Mouse (Mus musculus) gastrocnemius, postnatal 10 days (tissue): ENCODE measurements at regions not wholly inside any gene's neighbourhood (a gene's known extent, or its start where the extent isn't known, plus 50 kb on each side); places are given as distances from the start of the nearest gene placed in this dataset.

Experiments
- DNase-seq: peaks from one replicate; pipeline ENCODE4 v3.0.0; 2021; ENCODE audit warnings: mixed read lengths

- no peak for DNase-seq
Observed at GRCm38 (mm10) chr13:106525406-106526206, 411.2 kb downstream of the Ipo11 start.

- no peak for DNase-seq
Observed at GRCm38 (mm10) chr13:106514510-106515169, 422.1 kb downstream of the Ipo11 start.

GRCm38 (mm10) chr13:106513669-106514068 lies 423.1 kb downstream of the Ipo11 start:
- no peak for DNase-seq

GRCm38 (mm10) chr13:106510435-106510834 lies 426.3 kb downstream of the Ipo11 start:
- no peak for DNase-seq

GRCm38 (mm10) chr13:106501273-106501672 lies 435.5 kb downstream of the Ipo11 start:
- DNase-seq = no peak

- DNase-seq = no peak
Observed at GRCm38 (mm10) chr13:106471264-106471663, 465.5 kb downstream of the Ipo11 start.

- DNase-seq = no peak
Observed at GRCm38 (mm10) chr13:106454366-106454927, 482.3 kb downstream of the Ipo11 start.

DNA sequence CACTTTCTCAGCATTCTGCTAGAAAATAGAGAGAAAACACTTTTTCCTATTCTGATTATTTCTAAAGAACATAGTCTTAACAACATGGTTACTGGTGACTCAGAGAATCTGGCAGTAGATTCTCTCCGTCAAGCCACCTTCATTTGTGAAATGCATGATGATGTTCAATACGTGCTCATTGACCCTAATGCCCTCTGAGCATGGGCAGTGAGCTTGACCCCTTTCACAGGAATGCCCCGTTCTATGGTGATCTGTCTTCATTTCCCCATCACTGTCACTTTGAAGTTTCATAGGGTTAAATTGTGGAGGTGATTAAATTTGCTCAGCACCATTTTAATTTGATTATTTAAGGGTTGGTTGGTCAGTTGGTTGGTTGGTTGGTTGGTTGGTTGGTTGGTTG lies 504.6 kb downstream of the Ipo11 start:
- DNase-seq = no peak

DNA sequence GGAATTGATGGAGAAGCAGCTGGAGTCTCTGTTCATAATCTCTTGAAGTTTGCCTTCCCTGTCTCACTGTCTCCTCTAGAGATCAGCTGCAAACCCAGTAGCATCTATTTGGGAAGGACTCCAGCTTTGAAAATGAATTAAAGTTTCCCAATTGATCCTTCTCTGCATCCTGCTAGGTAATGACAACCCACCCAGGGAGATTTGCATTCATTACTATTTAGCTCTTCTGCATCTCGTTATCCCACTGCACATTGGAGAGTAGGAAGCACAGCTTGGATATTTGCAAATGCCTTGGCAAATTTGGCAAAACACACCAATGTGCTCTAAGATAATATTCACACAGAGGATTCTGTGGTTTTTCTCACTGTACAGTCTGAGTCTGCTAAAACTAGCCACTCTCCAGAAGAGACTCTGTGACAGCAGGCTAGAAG lies 530.1 kb downstream of the Ipo11 start:
- no peak for DNase-seq

- DNase-seq = no peak
Observed at GRCm38 (mm10) chr13:106392642-106393041, 544.1 kb downstream of the Ipo11 start.

- DNase-seq = no peak
Observed at GRCm38 (mm10) chr13:106388634-106389033, 548.1 kb downstream of the Ipo11 start.

DNA sequence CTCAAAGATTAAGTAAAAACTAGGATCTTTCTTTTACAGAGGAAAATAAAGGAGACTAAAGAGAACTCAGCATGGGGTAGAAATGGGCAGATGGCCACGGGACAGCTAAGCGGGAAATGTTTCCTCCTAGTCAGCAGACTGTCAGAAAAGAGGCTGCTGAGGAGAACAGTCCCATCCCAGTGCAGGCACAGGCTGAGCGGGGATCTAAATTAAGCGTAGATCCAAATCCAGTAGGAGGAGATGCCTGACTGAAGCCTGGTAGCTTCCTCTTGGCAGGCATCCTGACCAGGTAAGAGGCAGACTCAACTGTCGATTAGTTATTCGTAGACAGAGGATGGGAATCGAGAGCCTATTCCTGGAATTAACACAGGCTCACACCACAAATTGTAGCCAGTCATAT lies 569.2 kb downstream of the Ipo11 start:
- no peak for DNase-seq

GRCm38 (mm10) chr13:106352614-106353409 lies 583.9 kb downstream of the Ipo11 start:
- DNase-seq = no peak

GRCm38 (mm10) chr13:106332025-106332424 lies 604.7 kb downstream of the Ipo11 start:
- no peak for DNase-seq

DNA sequence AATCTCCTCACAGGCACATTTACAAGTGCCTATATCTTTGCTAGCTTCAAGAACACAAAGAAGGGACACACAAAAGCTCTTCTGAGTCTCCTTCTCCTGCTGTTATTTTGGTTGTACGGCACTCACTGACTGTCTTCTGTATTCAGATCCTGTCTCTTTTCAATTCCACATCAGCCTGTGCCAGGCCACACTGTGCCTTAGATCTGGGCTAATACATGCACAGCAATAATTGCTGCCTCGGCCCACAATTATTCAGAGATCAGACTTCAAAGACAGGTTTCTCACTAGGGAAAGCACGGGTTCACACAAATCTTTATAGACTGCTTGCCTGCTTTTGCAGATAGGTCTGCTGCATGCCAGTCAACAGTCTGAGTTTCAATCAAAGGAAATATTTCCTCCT lies 617.8 kb downstream of the Ipo11 start:
- DNase-seq = no peak

GRCm38 (mm10) chr13:106318476-106318875 lies 618.3 kb downstream of the Ipo11 start:
- no peak for DNase-seq

DNA sequence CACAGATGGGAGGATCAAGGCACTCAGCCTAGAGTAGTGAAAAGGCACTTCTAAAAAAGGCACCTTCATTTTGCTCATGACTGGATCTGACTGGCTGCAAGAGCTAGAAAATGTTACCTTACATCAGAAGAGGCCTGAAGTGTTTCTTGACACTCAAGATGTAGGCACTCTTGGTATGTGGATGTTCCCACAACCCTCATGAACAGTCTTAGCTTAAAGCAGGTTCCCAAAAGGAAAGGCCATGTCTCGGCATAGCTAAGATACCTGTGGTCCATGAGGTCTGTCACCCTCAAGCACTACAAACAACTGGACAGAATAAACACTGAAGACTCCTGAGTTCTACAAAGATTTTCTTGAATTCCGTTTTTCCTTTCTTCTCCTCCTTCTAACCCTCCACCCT lies 619.5 kb downstream of the Ipo11 start:
- DNase-seq = no peak

GRCm38 (mm10) chr13:106281181-106281580 lies 655.6 kb downstream of the Ipo11 start:
- DNase-seq = no peak

DNA sequence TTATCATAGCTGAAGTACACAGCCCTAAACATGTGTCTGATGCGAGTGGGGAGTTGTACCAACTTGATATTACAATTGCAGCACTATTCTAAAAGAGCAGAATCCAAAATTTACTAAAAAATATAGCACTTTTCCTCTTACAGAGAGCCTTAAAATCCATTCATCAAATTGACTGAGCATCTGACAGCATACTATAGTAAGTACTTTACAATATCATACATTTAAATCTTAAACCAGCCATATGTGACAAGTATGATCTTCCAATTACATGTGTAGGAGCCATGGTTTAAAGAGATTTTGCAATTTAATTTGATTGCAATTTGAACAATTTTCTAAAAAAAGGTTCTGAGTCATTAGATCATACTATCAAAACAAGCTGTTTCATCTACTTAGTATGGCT lies 676.9 kb downstream of the Ipo11 start:
- no peak for DNase-seq
